Mouse (Mus musculus) lung, postnatal 25 days (tissue): ENCODE data around the gene Mfap1b.
A peak's percentile ranks its signal among the peaks of the same experiment; 100 is the strongest.

Experiments
- DNase-seq: peaks from one replicate; pipeline ENCODE4 v3.0.0; 2022; ENCODE audit warnings: low spot score

Gene Mfap1b

DNA sequence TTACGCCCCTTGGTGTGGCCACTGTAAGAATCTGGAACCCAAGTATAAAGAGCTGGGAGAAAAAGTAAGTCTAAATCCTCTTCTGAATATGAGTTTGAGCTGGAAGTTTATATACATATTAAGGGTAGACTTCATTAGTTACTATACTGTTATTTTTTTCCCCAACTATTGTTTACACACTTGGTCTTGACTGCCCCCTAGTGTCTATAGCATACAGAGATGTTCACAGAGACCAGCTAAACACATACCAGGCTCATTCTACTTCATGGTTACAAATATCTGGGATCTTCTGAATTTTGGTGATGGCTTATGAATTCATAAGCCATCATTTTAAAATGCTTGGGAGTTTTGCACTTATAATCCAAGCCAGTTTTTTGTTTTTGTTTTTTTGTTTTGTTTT, 39.0 kb downstream of the Mfap1b start:
- DNase-seq = peak; percentile 29

DNA sequence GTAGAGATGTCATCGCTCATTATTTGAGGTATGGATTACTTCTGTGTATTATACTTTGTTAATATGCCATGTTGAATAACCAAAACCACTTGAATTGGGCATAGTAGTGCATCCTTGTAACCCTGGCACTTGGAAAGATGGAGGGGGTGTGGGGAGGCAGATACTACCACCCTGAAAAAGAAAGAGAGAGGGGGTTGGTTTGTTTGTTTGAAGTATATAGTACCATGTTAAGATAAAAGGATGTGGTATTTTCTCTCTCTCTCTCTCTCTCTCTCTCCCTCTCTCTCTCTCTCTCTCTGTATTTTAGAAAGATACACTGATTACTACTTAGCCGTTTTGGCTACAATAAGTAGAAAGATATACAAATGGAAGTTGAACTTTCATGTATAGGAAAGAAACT, 48.0 kb downstream of the Mfap1b start:
- DNase-seq = no peak

DNA sequence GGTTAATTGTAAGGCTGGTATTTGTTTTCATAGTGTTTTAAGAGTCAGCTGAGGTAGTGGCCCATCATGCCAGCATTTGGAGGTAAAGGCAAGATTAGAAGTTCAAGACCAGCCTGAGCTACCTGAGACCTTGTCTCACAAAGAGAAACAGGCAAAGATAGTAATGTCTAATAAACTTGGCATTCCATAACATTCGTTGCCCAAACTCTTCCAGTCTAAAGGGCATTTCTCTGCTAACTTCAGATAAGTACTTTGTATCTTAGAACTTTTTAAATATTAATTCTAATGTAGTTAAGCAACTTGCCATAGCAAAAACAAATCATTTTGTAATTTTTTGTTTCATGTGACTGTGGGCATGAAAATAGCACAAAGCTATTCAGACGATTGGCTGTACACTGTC, 50.7 kb downstream of the Mfap1b start:
- DNase-seq = no peak

DNA sequence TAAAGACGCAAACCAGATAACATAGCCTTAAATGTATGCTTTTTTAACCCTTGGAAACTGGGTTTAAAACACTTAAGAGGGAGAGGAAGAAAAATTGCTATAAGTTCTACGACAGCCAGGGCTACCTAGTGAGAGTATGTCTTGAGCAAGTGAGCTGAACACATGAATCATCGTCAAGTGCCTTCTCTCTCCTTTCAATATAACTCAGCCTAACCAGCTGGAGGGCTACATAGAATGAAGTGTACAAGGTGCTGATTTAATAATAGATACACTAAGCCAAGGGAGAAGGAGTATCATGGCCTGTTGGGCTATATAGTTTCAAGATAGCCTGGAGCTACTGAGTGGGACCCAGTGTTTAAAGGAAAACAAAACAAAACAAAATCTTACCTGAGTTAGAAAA, 55.4 kb downstream of the Mfap1b start:
- no peak for DNase-seq

DNA sequence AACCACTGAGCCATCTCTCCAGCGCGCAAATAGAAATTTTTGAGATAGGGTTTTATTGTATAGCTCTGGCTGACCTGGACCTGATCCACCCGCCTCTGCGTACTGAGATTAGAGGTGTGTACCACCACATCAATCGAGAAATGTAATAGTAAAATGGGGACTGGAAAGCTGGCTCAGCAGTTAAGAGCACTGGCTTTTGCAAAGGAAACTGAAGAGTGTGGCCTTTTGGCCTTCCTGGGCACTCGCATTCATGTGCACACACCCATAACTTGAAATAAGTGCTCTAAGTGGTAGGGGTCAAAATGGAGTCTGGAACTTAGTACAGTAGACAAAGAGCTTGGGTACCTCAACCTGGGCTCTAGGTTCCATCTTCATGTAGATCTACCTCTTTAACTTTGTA, 57.5 kb downstream of the Mfap1b start:
- DNase-seq = no peak

DNA sequence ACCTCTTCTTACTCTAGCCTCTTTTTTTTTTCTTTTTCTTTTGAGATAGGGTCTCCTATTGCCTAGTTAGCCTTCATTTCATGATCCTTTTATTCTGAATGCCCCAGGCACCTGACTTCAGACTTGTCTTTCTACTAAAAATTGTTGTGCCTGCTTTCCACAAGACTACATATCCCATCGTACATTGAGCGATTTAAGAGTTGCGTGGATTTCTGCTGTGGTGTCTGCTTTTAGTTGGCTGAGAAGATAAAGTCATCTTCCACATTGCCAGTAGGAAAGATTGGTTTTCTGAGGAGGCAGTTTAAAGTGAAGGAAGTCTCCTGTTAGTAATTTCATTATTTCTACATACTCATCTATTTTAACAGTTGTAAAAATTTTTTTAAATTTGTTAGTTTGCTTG, 58.3 kb downstream of the Mfap1b start:
- DNase-seq = no peak

DNA sequence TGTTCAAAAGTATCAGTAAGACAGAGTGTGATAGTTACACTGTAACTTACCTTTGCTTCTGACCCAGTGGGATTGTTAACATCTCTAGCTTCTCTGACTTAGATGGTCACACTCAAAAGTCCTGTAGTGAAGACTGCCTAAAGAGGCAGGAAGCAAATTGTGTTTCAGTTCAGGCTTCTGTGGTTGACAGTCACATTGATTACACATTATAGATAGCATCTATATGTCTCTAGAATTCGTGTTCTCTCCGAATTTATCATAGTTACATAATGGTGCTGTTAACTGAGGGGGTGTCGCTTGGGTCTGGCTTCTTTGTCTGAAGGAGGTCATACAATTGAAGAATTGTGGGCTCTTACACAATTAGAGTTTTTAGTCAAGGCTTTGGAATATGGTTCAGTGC, 58.8 kb downstream of the Mfap1b start:
- no peak for DNase-seq

DNA sequence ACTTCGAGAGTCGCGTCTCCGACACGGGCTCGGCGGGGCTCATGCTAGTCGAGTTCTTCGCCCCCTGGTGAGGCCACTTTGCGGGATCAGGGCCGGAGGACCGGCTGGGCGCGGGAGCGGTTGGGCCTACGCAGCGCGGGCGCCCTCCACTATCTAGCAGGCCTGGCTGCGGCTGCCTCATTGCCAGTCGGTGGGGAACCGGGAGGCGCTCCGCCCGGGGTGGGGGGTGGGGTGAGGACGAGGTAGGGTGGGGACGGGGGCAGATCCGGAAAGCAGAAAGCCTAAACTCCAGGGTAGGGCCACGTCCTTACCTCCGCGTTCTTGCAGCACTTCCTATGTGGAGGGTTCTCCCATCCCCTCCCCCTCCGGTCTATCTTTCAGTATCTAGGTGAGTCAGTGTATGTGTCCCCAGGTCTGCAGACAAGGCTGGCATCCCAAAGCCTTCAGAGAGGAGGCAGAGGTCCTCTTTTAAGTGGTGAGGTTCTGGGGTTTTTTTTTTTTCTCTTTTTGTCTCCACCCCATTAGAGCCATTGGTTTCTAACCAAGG, 59.7 kb downstream of the Mfap1b start:
- DNase-seq = peak; percentile 39

DNA sequence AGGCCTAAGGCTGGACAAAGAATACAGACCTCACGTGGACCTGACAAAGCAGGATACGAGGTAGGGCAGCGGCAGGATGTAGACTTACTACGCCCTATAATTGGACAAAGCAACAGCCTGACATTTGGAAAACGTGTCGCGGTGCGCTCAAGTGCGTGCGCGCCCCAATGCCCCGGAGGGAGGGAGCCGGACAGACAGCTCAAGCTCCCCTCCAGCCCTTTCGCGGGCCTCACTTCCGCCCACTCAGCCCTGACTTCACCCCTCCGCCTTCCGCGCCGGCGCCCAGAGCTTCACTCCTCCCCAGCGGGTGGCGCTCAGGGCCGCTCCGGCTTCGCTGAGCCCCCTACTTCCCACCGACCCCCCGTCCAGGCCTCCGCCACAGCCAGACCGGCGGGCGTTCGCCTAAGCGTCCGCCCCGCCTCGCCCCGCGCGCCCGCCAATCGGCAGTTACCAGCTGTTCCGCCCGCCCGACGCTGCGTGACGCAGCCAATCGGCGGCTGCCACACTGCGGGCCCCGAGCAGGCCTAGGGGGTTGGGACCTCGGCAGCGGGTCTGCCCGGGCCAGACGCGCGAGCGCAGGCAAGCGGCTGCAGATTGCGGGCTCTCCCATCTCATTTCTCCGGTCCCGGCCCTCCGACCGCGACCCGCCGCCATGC, 60.4 kb downstream of the Mfap1b start, which contains the start of the genes Pdia3 and Catsper2:
Gene Pdia3 (plus strand): TSS at position 389 of the 656 bp plus-strand sequence.
Gene Catsper2 (minus strand): TSS at position 406 of the 656 bp plus-strand sequence.
- peak; percentile 96 for DNase-seq

DNA sequence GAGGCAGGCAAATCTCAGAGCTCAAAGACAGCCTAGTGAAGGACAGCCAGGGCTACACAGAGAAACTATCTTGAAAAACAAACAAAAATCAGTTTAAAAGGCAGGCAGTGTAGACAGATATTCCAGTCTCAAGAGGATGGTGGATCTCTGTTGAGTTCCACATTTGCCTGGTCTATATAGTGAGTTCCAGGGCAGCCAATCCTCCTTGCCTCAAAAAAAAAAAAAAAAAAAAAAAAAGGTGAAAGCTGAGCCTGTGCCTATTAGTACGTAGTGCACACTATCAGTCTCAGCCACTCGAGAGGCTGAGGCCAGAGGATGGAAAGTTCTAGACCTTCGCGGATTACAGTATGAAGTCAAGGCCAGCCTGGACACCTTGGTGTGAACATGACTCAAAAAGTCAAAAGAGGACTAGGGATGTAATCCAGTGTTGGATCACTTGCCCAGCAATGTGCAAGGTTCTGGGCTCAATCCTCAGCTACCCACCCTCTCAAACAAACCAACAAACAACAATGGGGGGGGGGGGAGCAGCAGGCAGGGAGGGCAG, 61.0 kb downstream of the Mfap1b start:
- DNase-seq = peak; percentile 22
